Mouse (Mus musculus): ENCODE results near the gene Gm5868. TPM values are rescaled to one million over a fixed set of nuclear protein-coding genes. Genes with fewer than 3 reads are reported as not detected.

Gene Gm5868
- polyA plus RNA-seq (2015; fragmentation: Nextera tagmentation; extraction: Ambion mirVana): 0.63 TPM in 1 of 2 replicates, not detected in the other

GRCm38 (mm10) chr5:72587192-72587681 lies at the start of gene Gm5868:
TSS of gene Gm5868 (minus strand) at chr5:72587551.
- H3K27me3 ChIP-seq (ENCODE audit: control insufficient read depth, insufficient read depth, low read depth, low read length): peaks cover 9% of the 10 kb centered on the region
- H3K4me1 ChIP-seq (replicated peaks; ENCODE audit: control insufficient read depth, insufficient read depth, low read length): 0 out of 2 replicates have a peak, but pooled peaks cover 3% of the 10 kb centered on the region
- no peaks in the 10 kb centered on the region for H3K9me3 ChIP-seq (ENCODE audit: control insufficient read depth, low read length)
- peak; percentile 66 for ATAC-seq (ENCODE audit: low read depth)
- H3K4me3 ChIP-seq (ENCODE audit: low read length): peak within 1 kb of the TSS; percentile 50
- no peak within 1 kb of the TSS for H3K27ac ChIP-seq (ENCODE audit: low read length)
- H3K36me3 ChIP-seq (ENCODE audit: control insufficient read depth, insufficient read depth, low read length): no peaks in the 10 kb centered on the region
- WGBS: 3% methylated on average over 30 of the region's 38 CpGs
- peak within 1 kb of the TSS; percentile 47 for H3K9ac ChIP-seq (ENCODE audit: low read length)
- H3K4me2 ChIP-seq (ENCODE audit: low read depth, low read length): peak within 1 kb of the TSS; percentile 67

DNA sequence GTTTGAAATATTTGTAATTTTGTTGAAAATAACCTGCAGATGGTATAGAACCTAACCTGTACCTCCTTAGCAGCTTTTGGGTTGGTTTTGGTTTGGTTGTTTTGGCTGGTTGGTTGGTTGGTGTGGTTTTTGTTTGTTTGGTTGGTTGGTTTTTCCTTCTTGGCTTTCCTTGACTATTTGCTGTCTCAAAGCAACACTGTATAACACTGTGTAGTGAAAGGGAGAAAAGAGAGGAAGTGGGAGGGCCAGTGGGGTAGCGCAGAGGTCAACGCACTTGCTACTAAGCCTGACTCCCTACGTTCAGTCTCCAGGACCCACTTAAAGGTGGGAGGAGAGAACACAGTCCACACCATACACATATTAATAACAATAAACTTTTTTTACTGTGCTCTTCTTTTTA lies 49.2 kb upstream of the Gm5868 start:
- ATAC-seq (ENCODE audit: low read depth): no peak
- Histone ChIP-seq H3K9ac (ENCODE audit: low read length) (no peak overlapping the region), H3K4me1 (replicated peaks; ENCODE audit: control insufficient read depth, insufficient read depth, low read length) (no peaks in the 10 kb centered on the region), H3K27me3 (ENCODE audit: control insufficient read depth, insufficient read depth, low read depth, low read length) (no peaks in the 10 kb centered on the region), H3K9me3 (ENCODE audit: control insufficient read depth, low read length) (no peaks in the 10 kb centered on the region), H3K36me3 (ENCODE audit: control insufficient read depth, insufficient read depth, low read length) (no peaks in the 10 kb centered on the region), H3K27ac (ENCODE audit: low read length) (no peak overlapping the region), H3K4me3 (ENCODE audit: low read length) (no peak overlapping the region), H3K4me2 (ENCODE audit: low read depth, low read length) (no peak overlapping the region)
- 56% methylated on average over 3 of the region's 3 CpGs for WGBS

DNA sequence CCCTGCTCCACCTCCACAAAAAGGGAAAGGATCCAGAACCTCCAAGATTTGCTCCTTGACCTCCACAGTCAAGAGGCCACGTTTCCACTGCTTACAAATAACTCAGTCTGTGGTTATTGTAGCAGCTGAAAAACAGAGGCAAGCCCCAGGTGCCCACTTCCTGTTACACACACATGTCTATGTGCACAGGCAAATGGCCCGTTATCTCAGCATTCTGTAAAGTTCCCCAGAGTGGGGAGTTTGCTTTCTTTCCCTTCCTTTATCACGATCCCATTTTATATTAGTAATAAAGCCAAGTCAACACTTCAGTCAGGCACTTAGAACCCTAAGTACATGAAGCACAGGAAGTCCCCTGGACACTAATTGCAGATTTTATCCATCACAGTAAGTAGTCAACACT lies 48.8 kb upstream of the Gm5868 start:
- Histone ChIP-seq H3K27ac (ENCODE audit: low read length) (no peak overlapping the region), H3K27me3 (ENCODE audit: control insufficient read depth, insufficient read depth, low read depth, low read length) (no peaks in the 10 kb centered on the region), H3K9ac (ENCODE audit: low read length) (no peak overlapping the region), H3K36me3 (ENCODE audit: control insufficient read depth, insufficient read depth, low read length) (no peaks in the 10 kb centered on the region), H3K9me3 (ENCODE audit: control insufficient read depth, low read length) (no peaks in the 10 kb centered on the region), H3K4me3 (ENCODE audit: low read length) (no peak overlapping the region), H3K4me1 (replicated peaks; ENCODE audit: control insufficient read depth, insufficient read depth, low read length) (no peaks in the 10 kb centered on the region), H3K4me2 (ENCODE audit: low read depth, low read length) (no peak overlapping the region)
- WGBS: 26% methylated on average over 3 of the region's 3 CpGs
- ATAC-seq (ENCODE audit: low read depth): no peak

GRCm38 (mm10) chr5:72634791-72635271 lies 47.5 kb upstream of the Gm5868 start:
- Histone ChIP-seq H3K27ac (ENCODE audit: low read length) (no peak overlapping the region), H3K27me3 (ENCODE audit: control insufficient read depth, insufficient read depth, low read depth, low read length) (no peaks in the 10 kb centered on the region), H3K9ac (ENCODE audit: low read length) (no peak overlapping the region), H3K4me3 (ENCODE audit: low read length) (no peak overlapping the region), H3K36me3 (ENCODE audit: control insufficient read depth, insufficient read depth, low read length) (no peaks in the 10 kb centered on the region), H3K4me1 (replicated peaks; ENCODE audit: control insufficient read depth, insufficient read depth, low read length) (no peaks in the 10 kb centered on the region), H3K4me2 (ENCODE audit: low read depth, low read length) (no peak overlapping the region), H3K9me3 (ENCODE audit: control insufficient read depth, low read length) (no peaks in the 10 kb centered on the region)
- ATAC-seq (ENCODE audit: low read depth): no peak
- 73% methylated on average over 9 of the region's 9 CpGs for WGBS

DNA sequence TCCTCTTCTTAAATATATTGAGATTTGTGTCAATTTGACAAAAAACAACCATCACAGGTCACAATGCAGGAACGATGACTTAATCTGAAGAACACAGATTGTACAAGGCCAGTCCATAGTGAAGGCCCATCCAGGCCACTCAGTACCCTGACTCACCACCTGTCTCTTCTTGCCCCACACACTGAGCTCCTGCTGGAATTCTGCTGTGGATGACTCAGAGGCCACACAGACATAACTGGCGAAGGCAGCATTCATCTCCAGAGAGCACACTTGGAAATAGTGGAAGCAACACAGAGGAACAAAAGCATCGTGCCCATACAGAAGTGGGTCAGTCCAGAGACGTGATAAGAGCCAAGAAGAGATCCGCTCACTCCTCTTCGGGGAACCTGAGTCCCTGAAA lies 42.7 kb upstream of the Gm5868 start:
- no peaks in the 10 kb centered on the region for H3K4me1 ChIP-seq (replicated peaks; ENCODE audit: control insufficient read depth, insufficient read depth, low read length)

DNA sequence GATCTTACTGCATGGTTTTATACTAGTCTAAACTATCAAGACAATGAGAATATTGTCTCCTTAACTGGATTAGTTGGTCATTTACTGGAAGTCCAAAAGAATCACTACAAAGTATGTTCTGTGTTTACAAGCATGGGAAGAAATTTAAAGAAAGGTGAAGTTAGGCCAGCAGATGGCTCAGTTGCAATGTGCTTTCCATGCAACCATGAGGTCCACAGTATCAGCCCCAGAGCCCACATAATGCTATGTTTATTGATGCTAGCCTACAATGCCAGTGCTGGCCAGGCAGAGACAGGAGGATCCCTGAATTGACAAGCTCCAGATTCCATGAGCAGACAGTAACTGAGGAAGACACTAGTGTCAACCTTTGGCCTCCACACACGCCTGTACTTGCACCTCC lies 33.7 kb upstream of the Gm5868 start:
- Histone ChIP-seq H3K27ac (ENCODE audit: low read length) (no peak overlapping the region), H3K9me3 (ENCODE audit: control insufficient read depth, low read length) (no peaks in the 10 kb centered on the region), H3K4me1 (replicated peaks; ENCODE audit: control insufficient read depth, insufficient read depth, low read length) (no peaks in the 10 kb centered on the region), H3K4me2 (ENCODE audit: low read depth, low read length) (no peak overlapping the region), H3K27me3 (ENCODE audit: control insufficient read depth, insufficient read depth, low read depth, low read length) (no peaks in the 10 kb centered on the region), H3K9ac (ENCODE audit: low read length) (no peak overlapping the region), H3K4me3 (ENCODE audit: low read length) (no peak overlapping the region), H3K36me3 (ENCODE audit: control insufficient read depth, insufficient read depth, low read length) (no peaks in the 10 kb centered on the region)
- WGBS: 83% methylated on average over 1 of the region's 1 CpGs
- no peak for ATAC-seq (ENCODE audit: low read depth)

More for the DNA sequence above, 42.7 kb upstream of the Gm5868 start:
- Histone ChIP-seq H3K9ac (ENCODE audit: low read length) (no peak overlapping the region), H3K27me3 (ENCODE audit: control insufficient read depth, insufficient read depth, low read depth, low read length) (no peaks in the 10 kb centered on the region), H3K27ac (ENCODE audit: low read length) (no peak overlapping the region), H3K36me3 (ENCODE audit: control insufficient read depth, insufficient read depth, low read length) (no peaks in the 10 kb centered on the region), H3K4me2 (ENCODE audit: low read depth, low read length) (no peak overlapping the region), H3K4me3 (ENCODE audit: low read length) (no peak overlapping the region), H3K9me3 (ENCODE audit: control insufficient read depth, low read length) (no peaks in the 10 kb centered on the region)
- whole genome bisulfite sequencing: 84% methylated on average over 6 of the region's 6 CpGs
- no peak for ATAC-seq (ENCODE audit: low read depth)

GRCm38 (mm10) chr5:72617413-72617812 lies 30.1 kb upstream of the Gm5868 start:
- Histone ChIP-seq H3K4me3 (ENCODE audit: low read length) (no peak overlapping the region), H3K27ac (ENCODE audit: low read length) (no peak overlapping the region), H3K4me2 (ENCODE audit: low read depth, low read length) (no peak overlapping the region), H3K9me3 (ENCODE audit: control insufficient read depth, low read length) (no peaks in the 10 kb centered on the region), H3K36me3 (ENCODE audit: control insufficient read depth, insufficient read depth, low read length) (no peaks in the 10 kb centered on the region), H3K9ac (ENCODE audit: low read length) (no peak overlapping the region), H3K4me1 (replicated peaks; ENCODE audit: control insufficient read depth, insufficient read depth, low read length) (no peaks in the 10 kb centered on the region), H3K27me3 (ENCODE audit: control insufficient read depth, insufficient read depth, low read depth, low read length) (no peaks in the 10 kb centered on the region)
- ATAC-seq (ENCODE audit: low read depth): no peak
- WGBS: 70% methylated on average over 4 of the region's 4 CpGs

- 72% methylated on average over 4 of the region's 4 CpGs for WGBS
Measured at GRCm38 (mm10) chr5:72603138-72603537, 15.8 kb upstream of the Gm5868 start.

GRCm38 (mm10) chr5:72601006-72601405 lies 13.7 kb upstream of the Gm5868 start:
- no peak overlapping the region for H3K27ac ChIP-seq (ENCODE audit: low read length)
- H3K36me3 ChIP-seq (ENCODE audit: control insufficient read depth, insufficient read depth, low read length): no peaks in the 10 kb centered on the region
- H3K27me3 ChIP-seq (ENCODE audit: control insufficient read depth, insufficient read depth, low read depth, low read length): no peaks in the 10 kb centered on the region
- H3K4me2 ChIP-seq (ENCODE audit: low read depth, low read length): no peak overlapping the region
- no peaks in the 10 kb centered on the region for H3K4me1 ChIP-seq (replicated peaks; ENCODE audit: control insufficient read depth, insufficient read depth, low read length)
- WGBS: 11% methylated on average over 5 of the region's 5 CpGs
- H3K4me3 ChIP-seq (ENCODE audit: low read length): no peak overlapping the region
- H3K9me3 ChIP-seq (ENCODE audit: control insufficient read depth, low read length): no peaks in the 10 kb centered on the region
- H3K9ac ChIP-seq (ENCODE audit: low read length): no peak overlapping the region
- no peak for ATAC-seq (ENCODE audit: low read depth)

More at GRCm38 (mm10) chr5:72603138-72603537, 15.8 kb upstream of the Gm5868 start:
- Histone ChIP-seq H3K9ac (ENCODE audit: low read length) (no peak overlapping the region), H3K27ac (ENCODE audit: low read length) (no peak overlapping the region), H3K4me1 (replicated peaks; ENCODE audit: control insufficient read depth, insufficient read depth, low read length) (no peaks in the 10 kb centered on the region), H3K36me3 (ENCODE audit: control insufficient read depth, insufficient read depth, low read length) (no peaks in the 10 kb centered on the region), H3K9me3 (ENCODE audit: control insufficient read depth, low read length) (no peaks in the 10 kb centered on the region), H3K27me3 (ENCODE audit: control insufficient read depth, insufficient read depth, low read depth, low read length) (no peaks in the 10 kb centered on the region), H3K4me3 (ENCODE audit: low read length) (no peak overlapping the region), H3K4me2 (ENCODE audit: low read depth, low read length) (no peak overlapping the region)
- ATAC-seq (ENCODE audit: low read depth): no peak
